Mouse (Mus musculus) kidney, embryonic 16.5 days (tissue): ENCODE measurements around the gene Lamb3. TPM values are rescaled to one million over a fixed set of nuclear protein-coding genes. Genes with fewer than 3 reads are reported as not detected.

Source experiments
- ATAC-seq: fragments of 200-750 bp; cut with Nextera tagmentation; 2 replicates; pipeline ENCODE4 v1.8.0; 2017; ENCODE audit warnings: moderate TSS enrichment; ENCODE audit not compliant: low FRiP score, low TSS enrichment
- H3K27ac ChIP-seq: fragments of 300-500 bp; sonication (generic); 2 replicates; pipeline ENCODE4 v1.5.1; 2014; ENCODE audit warnings: low read length
- H3K27me3 ChIP-seq: fragments of 300-500 bp; sonication (generic); 2 replicates; pipeline ENCODE4 v1.6.1; 2014; ENCODE audit warnings: low read length, control low read depth, mixed read lengths; ENCODE audit not compliant: insufficient read depth
- H3K36me3 ChIP-seq: fragments of 300-500 bp; sonication (generic); 2 replicates; pipeline ENCODE4 v1.6.1; 2014; ENCODE audit warnings: low read length, control low read depth, mixed read lengths; ENCODE audit not compliant: insufficient read depth
- H3K4me1 ChIP-seq: fragments of 300-500 bp; sonication (generic); 2 replicates; pipeline ENCODE4 v1.6.1; 2014; ENCODE audit warnings: low read length, control low read depth, mixed read lengths; ENCODE audit not compliant: insufficient read depth
- H3K4me2 ChIP-seq: fragments of 300-500 bp; sonication (generic); replicated peaks from 2 replicates; pipeline ENCODE4 v1.6.1; 2014; ENCODE audit warnings: low read depth, low read length
- H3K4me3 ChIP-seq: fragments of 300-500 bp; sonication (generic); 2 replicates; pipeline ENCODE4 v1.5.1; 2014; ENCODE audit warnings: mild to moderate bottlenecking, low read length
- H3K9ac ChIP-seq: fragments of 300-500 bp; sonication (generic); replicated peaks from 2 replicates; pipeline ENCODE4 v1.6.1; 2014; ENCODE audit warnings: low read length
- H3K9me3 ChIP-seq: fragments of 300-500 bp; sonication (generic); 2 replicates; pipeline ENCODE4 v1.6.1; 2016; ENCODE audit warnings: low read length, control low read depth
- WGBS: fragments of 180-500 bp; shearing (Covaris S2); extraction: QIAGEN DNeasy Blood & Tissue Kit; methylation state at CpG from one replicate; pipeline ENCODE4 v1.1.7; 2014; 5-methylcytosine and 5-hydroxymethylcytosine counted together
- polyA plus RNA-seq: library from polyadenylated mRNA; unstranded; fragments of >200 nt; fragmentation: Nextera tagmentation; extraction: Ambion mirVana; gene quantifications from 2 replicates; pipeline ENCODE4 v1.2.1, GENCODE M21; 2015

Gene Lamb3
- polyA plus RNA-seq, 1 experiment from 2014 or later, result 2.3 TPM

DNA sequence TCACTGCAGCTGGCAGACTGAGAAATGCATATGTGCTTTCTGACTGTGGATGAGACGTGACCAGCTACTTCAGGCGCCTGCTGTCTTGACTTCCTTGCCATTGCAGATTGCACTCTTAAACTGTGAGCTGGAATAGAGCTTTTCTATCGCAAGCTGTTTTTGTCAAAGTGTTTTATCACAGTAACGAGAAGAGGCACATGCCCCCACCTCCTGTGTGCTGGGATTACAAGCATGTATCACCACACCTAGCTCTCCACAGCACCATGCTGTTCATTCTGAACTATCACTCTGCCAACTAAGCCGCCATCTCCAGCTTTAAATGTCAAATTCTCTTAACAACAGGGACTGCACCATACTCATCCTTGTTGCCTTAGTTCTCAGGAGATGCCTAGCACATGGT lies 173.4 kb downstream of the Lamb3 start:
- Histone ChIP-seq H3K36me3 (no peaks in the 10 kb centered on the region), H3K4me3 (no peak overlapping the region), H3K9ac (no peak overlapping the region), H3K9me3 (no peaks in the 10 kb centered on the region), H3K27ac (no peak overlapping the region), H3K4me1 (peaks cover 7% of the 10 kb centered on the region), H3K4me2 (no peak overlapping the region), H3K27me3 (no peaks in the 10 kb centered on the region)
- ATAC-seq, result no peak
- WGBS, result 92% methylated on average over 5 of the region's 5 CpGs

DNA sequence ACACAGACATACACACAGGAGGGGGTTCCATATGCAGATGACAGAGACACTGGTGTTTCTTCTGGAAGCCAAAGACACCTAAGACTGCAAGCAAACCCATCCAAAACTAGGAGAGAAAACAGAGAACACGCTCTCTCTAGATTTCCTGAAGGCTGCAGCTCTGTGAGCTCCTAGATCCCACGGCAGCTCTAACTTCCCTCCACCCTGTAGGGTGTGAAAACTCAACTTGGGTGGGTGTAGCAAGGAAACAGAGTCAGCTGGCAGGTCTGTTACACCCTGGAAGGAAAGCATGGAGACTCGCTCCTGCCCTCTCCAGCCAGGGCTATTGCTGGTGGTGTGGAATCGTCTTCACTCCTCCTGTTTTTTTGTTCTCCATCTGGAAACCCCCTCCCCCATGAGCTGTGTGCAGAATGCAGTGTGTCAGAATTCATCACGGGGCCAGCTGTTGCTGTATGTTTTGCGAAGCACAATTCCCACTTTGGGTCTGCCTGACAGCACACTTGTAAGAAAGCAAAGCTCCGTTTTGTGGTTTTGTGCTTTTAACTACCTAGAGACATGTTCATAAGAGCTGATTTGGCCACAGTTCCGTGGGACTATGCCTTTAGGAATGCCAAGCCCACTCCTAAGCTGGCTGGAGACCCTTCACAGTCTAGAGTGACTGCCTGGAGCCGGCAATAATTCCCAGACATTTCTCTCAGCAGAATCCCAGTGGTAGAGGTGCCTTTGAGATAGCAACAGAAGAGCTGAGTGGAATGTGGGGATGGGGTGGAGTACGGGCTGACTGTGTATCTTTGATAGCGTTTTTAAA lies 174.3 kb downstream of the Lamb3 start:
- Histone ChIP-seq H3K9me3 (no peaks in the 10 kb centered on the region), H3K4me1 (peaks cover 13% of the 10 kb centered on the region), H3K9ac (peak overlapping the region; percentile 36), H3K36me3 (no peaks in the 10 kb centered on the region), H3K4me3 (peak overlapping the region; percentile 43), H3K4me2 (peak overlapping the region; percentile 63), H3K27ac (no peak overlapping the region; the same call in 1 of the 2 replicates), H3K27me3 (no peaks in the 10 kb centered on the region)
- 27% methylated on average over 11 of the region's 11 CpGs for WGBS
- ATAC-seq, result peak; percentile 29; the same call in 1 of the 2 replicates

DNA sequence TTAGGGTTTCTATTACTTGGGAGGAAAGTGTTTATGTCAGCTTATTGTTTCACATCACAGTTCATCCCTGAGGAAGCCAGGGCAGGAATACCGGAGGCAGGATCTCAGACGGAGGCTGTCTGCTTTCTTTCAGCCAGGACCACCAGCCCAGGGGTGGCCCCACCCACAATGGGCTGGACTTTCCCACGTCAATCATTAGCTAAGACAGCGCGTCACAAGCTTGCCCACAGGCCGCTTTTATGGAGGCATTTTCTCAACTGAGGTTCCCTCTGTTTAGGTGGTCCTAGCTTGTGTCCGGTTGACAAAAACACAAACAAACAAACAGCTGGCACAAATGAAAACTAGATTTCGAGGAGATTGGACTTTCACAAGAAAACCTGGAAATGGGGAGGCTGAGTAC lies 174.9 kb downstream of the Lamb3 start:
- Histone ChIP-seq H3K4me1 (peaks cover 13% of the 10 kb centered on the region), H3K9ac (peak overlapping the region; percentile 36), H3K36me3 (no peaks in the 10 kb centered on the region), H3K27me3 (no peaks in the 10 kb centered on the region), H3K4me2 (peak overlapping the region; percentile 63), H3K9me3 (no peaks in the 10 kb centered on the region), H3K4me3 (peak overlapping the region; percentile 43), H3K27ac (no peak overlapping the region; the same call in 1 of the 2 replicates)
- peak; percentile 80; the same call in 1 of the 2 replicates for ATAC-seq
- WGBS, result 2% methylated on average over 8 of the region's 8 CpGs

DNA sequence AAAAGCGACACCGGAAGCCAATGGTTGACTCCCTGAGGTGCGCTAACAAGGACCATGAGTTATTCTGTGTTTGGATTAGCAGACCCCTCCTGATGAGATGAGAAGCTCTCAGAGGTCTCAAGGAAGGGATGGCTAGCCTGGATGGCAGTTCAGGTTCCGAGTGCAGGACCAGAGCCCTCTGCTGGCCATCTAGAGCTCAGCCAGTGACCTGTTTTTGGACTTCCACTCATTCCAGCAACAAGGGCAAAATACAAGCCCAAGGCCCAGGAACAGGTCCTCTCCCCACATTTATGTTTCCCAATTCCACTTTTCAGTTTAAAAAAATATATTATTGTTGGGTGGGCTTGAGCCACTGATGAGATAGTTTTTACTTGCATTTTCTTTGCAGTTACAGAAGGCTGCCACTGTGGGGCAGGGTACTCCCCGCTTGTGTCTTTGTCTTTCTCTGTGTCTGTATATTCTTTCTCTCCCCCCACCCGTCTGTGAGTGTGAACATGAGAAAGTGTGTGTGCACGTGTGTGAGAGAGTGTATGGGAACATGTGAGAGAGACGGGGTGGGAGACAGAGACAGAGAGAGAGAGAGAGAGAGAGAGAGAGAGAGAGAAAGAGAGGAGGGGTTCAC lies 175.5 kb downstream of the Lamb3 start:
- Histone ChIP-seq H3K4me2 (peak overlapping the region; percentile 63), H3K27me3 (no peaks in the 10 kb centered on the region), H3K9me3 (no peaks in the 10 kb centered on the region), H3K36me3 (no peaks in the 10 kb centered on the region), H3K4me3 (peak overlapping the region; percentile 43), H3K27ac (no peak overlapping the region), H3K4me1 (peaks cover 13% of the 10 kb centered on the region), H3K9ac (peak overlapping the region; percentile 36)
- ATAC-seq, result peak; percentile 65; the same call in 1 of the 2 replicates
- 4% methylated on average over 8 of the region's 8 CpGs for WGBS

DNA sequence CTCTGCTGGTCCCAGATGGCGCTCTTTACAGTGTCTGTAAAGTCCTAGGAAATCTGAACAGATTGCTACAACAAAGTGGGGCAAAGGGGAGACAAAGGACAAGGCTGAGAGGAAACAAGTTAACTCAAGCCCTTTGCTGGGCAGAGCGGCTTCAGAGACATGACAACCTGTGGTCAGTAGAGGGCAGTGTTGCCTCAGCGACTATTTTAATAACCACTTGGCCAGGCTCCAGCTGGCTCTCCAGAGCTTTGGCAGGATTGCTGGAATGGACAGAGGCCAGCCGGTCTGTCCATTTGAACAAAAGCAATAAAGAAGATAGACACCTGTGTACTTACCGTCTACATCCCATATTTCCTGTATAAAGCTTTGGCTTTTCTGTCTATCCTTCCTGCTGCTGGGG lies 178.6 kb downstream of the Lamb3 start:
- Histone ChIP-seq H3K4me3 (no peak overlapping the region), H3K27ac (0 out of 2 replicates have a peak overlapping the region, but pooled peaks have one; percentile 6), H3K36me3 (no peaks in the 10 kb centered on the region), H3K9me3 (no peaks in the 10 kb centered on the region), H3K9ac (peak overlapping the region; percentile 28; the same call in 1 of the 2 replicates), H3K4me1 (peaks cover 27% of the 10 kb centered on the region), H3K27me3 (no peaks in the 10 kb centered on the region), H3K4me2 (no peak overlapping the region; the same call in 1 of the 2 replicates)
- 2% methylated on average over 5 of the region's 5 CpGs for WGBS
- ATAC-seq, result peak; percentile 13; the same call in 1 of the 2 replicates

DNA sequence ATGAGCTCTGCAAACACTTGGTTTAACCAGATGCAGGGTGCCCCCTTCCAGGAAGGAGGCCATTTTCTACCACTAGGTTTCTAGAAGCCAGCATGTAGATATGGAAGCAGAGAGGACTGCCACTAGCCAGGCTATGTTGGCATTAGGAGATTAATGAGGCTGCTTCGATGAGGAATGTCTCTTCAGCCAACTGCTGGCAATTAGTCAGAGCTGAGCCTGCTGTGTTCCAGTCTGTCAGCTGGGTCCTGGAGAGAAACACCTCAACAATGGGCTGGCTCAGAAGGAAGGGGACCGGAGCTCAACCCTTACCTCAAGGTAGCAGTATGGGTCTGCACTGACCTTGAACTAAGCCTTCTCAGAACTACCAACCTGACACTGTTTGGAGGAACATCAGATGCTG lies 179.7 kb downstream of the Lamb3 start:
- Histone ChIP-seq H3K9me3 (no peaks in the 10 kb centered on the region), H3K4me2 (no peak overlapping the region), H3K4me1 (peaks cover 22% of the 10 kb centered on the region), H3K36me3 (no peaks in the 10 kb centered on the region), H3K27ac (no peak overlapping the region), H3K27me3 (no peaks in the 10 kb centered on the region), H3K4me3 (no peak overlapping the region), H3K9ac (no peak overlapping the region)
- 54% methylated on average over 2 of the region's 2 CpGs for WGBS
- no peak for ATAC-seq

DNA sequence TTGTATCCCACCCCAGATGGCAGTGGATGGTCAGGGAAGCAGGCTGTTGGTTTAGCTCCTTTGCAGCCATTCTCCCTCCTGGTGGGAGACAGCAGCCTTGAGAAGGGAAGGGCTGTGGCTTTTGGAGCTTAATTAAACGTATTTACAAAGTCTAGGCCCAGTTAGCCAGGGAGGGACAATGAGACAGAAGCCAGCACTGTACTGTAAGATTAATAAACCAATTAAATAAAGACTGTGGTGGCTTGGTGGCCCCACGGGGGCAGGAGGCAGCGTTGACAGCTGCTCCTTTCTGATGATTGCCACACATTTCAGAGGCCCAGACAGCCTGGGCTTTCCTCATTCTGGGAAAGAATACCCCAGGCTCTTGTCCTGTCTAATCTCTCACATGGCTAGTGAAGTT lies 182.0 kb downstream of the Lamb3 start:
- no peak for ATAC-seq
- no peaks in the 10 kb centered on the region for H3K9me3 ChIP-seq
- H3K4me2 ChIP-seq, result no peak overlapping the region
- peaks cover 20% of the 10 kb centered on the region for H3K4me1 ChIP-seq
- no peak overlapping the region for H3K4me3 ChIP-seq
- no peak overlapping the region for H3K27ac ChIP-seq
- no peak overlapping the region for H3K9ac ChIP-seq
- H3K36me3 ChIP-seq, result no peaks in the 10 kb centered on the region
- no peaks in the 10 kb centered on the region for H3K27me3 ChIP-seq
- 18% methylated on average over 3 of the region's 3 CpGs for WGBS

DNA sequence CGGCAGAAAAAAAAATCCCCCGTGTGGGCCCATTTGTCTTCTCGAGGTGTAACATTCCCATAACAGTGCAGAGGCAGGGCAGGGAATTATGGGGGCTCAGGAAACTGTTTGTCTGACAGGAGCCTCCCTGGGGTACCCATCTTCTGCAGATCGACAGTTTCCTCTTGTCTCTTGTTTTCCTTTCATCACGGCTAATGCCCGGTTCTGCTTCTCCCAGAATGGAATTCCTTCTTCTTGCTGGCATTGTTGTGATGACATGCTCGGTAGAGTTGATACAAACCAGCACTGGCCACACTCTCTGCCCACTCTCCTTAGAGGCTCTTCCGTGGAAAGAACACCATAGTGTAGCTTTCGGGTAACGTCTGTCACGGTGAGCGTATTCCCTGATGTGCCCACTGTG lies 182.5 kb downstream of the Lamb3 start:
- no peak for ATAC-seq
- 43% methylated on average over 12 of the region's 12 CpGs for WGBS
- Histone ChIP-seq H3K4me3 (no peak overlapping the region), H3K4me2 (no peak overlapping the region), H3K36me3 (no peaks in the 10 kb centered on the region), H3K9ac (no peak overlapping the region), H3K27ac (no peak overlapping the region), H3K9me3 (no peaks in the 10 kb centered on the region), H3K27me3 (no peaks in the 10 kb centered on the region), H3K4me1 (peaks cover 20% of the 10 kb centered on the region)

DNA sequence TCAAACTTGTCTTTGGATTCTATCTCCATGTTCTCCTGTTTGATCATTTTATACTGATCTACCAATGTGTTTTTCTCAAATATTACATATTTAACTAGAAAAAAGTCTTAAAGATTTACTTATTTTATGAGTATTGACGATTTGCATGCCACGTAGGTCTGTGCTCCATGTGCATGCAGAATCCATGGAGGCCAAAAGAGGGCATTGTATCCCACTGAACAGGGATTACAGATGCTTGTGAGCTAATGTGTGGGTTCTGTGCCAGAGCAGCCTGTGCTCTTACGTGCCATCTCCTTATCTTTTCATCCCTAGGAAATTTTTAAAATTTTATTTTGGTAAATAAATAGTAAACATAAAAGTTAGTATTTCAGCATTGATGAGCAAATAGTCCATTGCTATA lies 184.8 kb downstream of the Lamb3 start:
- Histone ChIP-seq H3K27me3 (no peaks in the 10 kb centered on the region), H3K9ac (no peak overlapping the region), H3K4me1 (peaks cover 14% of the 10 kb centered on the region), H3K36me3 (no peaks in the 10 kb centered on the region), H3K4me3 (no peak overlapping the region), H3K9me3 (no peaks in the 10 kb centered on the region), H3K27ac (no peak overlapping the region), H3K4me2 (no peak overlapping the region)
- no peak for ATAC-seq
- WGBS, result 90% methylated on average over 3 of the region's 3 CpGs
